Mouse (Mus musculus) brain, embryonic 14.5 days (tissue): Measurements from ENCODE around the gene Prkcq. TPM values are rescaled to one million over a fixed set of nuclear protein-coding genes. Genes with fewer than 3 reads are reported as not detected.

Source experiments
- DNase-seq: peaks from one replicate; pipeline ENCODE4 v3.0.0-alpha.2; 2011; ENCODE audit warnings: low read depth
- CTCF ChIP-seq: fragments of 200-500 bp; IDR thresholded peaks from 2 replicates; pipeline ENCODE4 v1.5.1; 2012; ENCODE audit warnings: inconsistent platforms, mild to moderate bottlenecking, moderate library complexity, borderline replicate concordance; ENCODE audit not compliant: insufficient read depth, insufficient read length; ENCODE audit errors: extremely low read depth
- POLR2A ChIP-seq: fragments of 200-500 bp; IDR thresholded peaks from 2 replicates; pipeline ENCODE4 v1.6.1; 2012; ENCODE audit warnings: mild to moderate bottlenecking, inconsistent platforms, borderline replicate concordance; ENCODE audit not compliant: poor library complexity, insufficient read depth, insufficient read length, severe bottlenecking; ENCODE audit errors: extremely low read depth
- polyA plus RNA-seq: library from polyadenylated mRNA; depleted of rRNA; stranded (reverse); fragments of >200 nt; gene quantifications from 2 replicates; pipeline ENCODE4 v1.2.3, GENCODE M21; 2012

The Prkcq gene
- polyA plus RNA-seq, 1 experiment = 6.3 TPM

- DNase-seq = no peak
- TF ChIP-seq POLR2A (no peak), CTCF (no peak)
These were observed 175.9 kb downstream of the Prkcq start for GRCm38 (mm10) chr2:11347791-11348190.
